Mouse (Mus musculus): ENCODE results near the gene Rbfox3. TPM values are rescaled to one million over a fixed set of nuclear protein-coding genes. Genes with fewer than 3 reads are reported as not detected.

Gene Rbfox3
- total and polyA plus RNA-seq, 3 experiments, result not detected

- no peak overlapping the region for H3K27ac ChIP-seq (ENCODE audit: insufficient read depth, low read depth)
- H3K9me3 ChIP-seq (replicated peaks; ENCODE audit: low read length), result no peaks in the 10 kb centered on the region
- in situ Hi-C loops (cut with MboI; ENCODE audit: low pct_ligation_motif_present, low pct_unique_long_range_greater_than_20kb, low sequenced_read_pairs), result no loop called here
- no peak overlapping the region for H3K4me3 ChIP-seq (replicated peaks in 1 of 3; ENCODE audit: low read depth in 2 of 3, low read length in 2 of 3, poor library complexity in 1 of 3)
- peaks cover 94% of the 10 kb centered on the region for H3K27me3 ChIP-seq (replicated peaks)
- no peaks in the 10 kb centered on the region for H3K79me2 ChIP-seq (replicated peaks; ENCODE audit: control insufficient read depth, extremely low read depth, insufficient read depth, poor library complexity, severe bottlenecking)
- H3K36me3 ChIP-seq (replicated peaks in 1 of 2; ENCODE audit: control insufficient read depth in 1 of 2, insufficient read depth in 1 of 2, low read length in 1 of 2), result no peaks in the 10 kb centered on the region
- H3K4me1 ChIP-seq (ENCODE audit: control insufficient read depth in 1 of 2, insufficient read depth in 2 of 2), result peaks cover 5 to 10% of the 10 kb centered on the region in 2 experiments; a peak in 3 of 4 replicates
- no peak for TF ChIP-seq E2F4 (IDR thresholded peaks at IDR 0.05; ENCODE audit: insufficient replicate concordance, low read depth, low read length)
- no peak for DNase-seq (ENCODE audit: extremely low read depth)
- no peak overlapping the region for H3K4me2 ChIP-seq (ENCODE audit: insufficient read depth, low read depth, poor library complexity, severe bottlenecking)
- dilution Hi-C loops (cut with MboI; ENCODE audit: extremely low pct_ligation_motif_present, extremely low pct_unique_long_range_greater_than_20kb, low sequenced_read_pairs), result no loop called here
- no peak overlapping the region for H3K9ac ChIP-seq (ENCODE audit: insufficient read depth, low read depth)
These were observed 359.7 kb downstream of the Rbfox3 start for GRCm38 (mm10) chr11:118551705-118552104.

GRCm38 (mm10) chr11:118550773-118551520 is 360.4 kb downstream of the Rbfox3 start:
- TF ChIP-seq CHD2 (IDR thresholded peaks at IDR 0.05; ENCODE audit: low read length) (peak; percentile 62), JUND (conservative IDR thresholded peaks at IDR 0.05; ENCODE audit: low read depth, low read length) (no peak)
- in situ Hi-C loops (cut with MboI; ENCODE audit: low pct_ligation_motif_present, low pct_unique_long_range_greater_than_20kb, low sequenced_read_pairs) (no loop called here), dilution Hi-C loops (cut with MboI; ENCODE audit: extremely low pct_ligation_motif_present, extremely low pct_unique_long_range_greater_than_20kb, low sequenced_read_pairs) (no loop called here)
- no peak overlapping the region for H3K4me3 ChIP-seq (replicated peaks in 1 of 3; ENCODE audit: low read depth in 2 of 3, low read length in 2 of 3, poor library complexity in 1 of 3)
- H3K9ac ChIP-seq (ENCODE audit: insufficient read depth, low read depth), result no peak overlapping the region
- DNase-seq (ENCODE audit: extremely low read depth), result peak; percentile 16
- peak overlapping the region; percentile 39; the same call in 1 of the 2 replicates for H3K4me2 ChIP-seq (ENCODE audit: insufficient read depth, low read depth, poor library complexity, severe bottlenecking)
- no peaks in the 10 kb centered on the region for H3K9me3 ChIP-seq (replicated peaks; ENCODE audit: low read length)
- H3K36me3 ChIP-seq (replicated peaks in 1 of 2; ENCODE audit: control insufficient read depth in 1 of 2, insufficient read depth in 1 of 2, low read length in 1 of 2), result no peaks in the 10 kb centered on the region
- no peaks in the 10 kb centered on the region for H3K79me2 ChIP-seq (replicated peaks; ENCODE audit: control insufficient read depth, extremely low read depth, insufficient read depth, poor library complexity, severe bottlenecking)
- peaks cover 96% of the 10 kb centered on the region for H3K27me3 ChIP-seq (replicated peaks)
- no peak overlapping the region for H3K27ac ChIP-seq (ENCODE audit: insufficient read depth, low read depth)
- H3K4me1 ChIP-seq (ENCODE audit: control insufficient read depth in 1 of 2, insufficient read depth in 2 of 2), result peaks cover 5 to 10% of the 10 kb centered on the region in 2 experiments; a peak in 3 of 4 replicates

DNA sequence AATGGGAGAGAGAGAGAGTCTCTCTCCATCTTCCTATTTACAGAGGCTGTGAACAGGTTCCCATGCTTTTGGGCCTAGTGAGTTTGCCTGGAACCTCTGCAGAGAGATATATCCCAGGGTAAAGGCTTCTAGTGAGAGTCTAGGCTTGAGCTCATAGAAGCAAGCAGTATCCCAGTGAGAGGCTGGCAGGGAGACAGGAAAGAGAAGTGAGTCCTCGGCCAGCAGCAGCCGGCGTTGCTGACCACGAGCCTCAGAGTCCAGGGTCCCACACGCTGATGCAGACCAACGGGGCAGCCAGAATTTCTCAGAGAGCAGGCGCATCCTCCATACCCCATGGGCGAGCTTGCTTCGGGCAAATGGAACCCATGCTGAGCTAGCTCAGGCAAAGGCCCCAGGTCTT is 363.2 kb downstream of the Rbfox3 start:
- H3K4me2 ChIP-seq (ENCODE audit: insufficient read depth, low read depth, poor library complexity, severe bottlenecking), result no peak overlapping the region
- no peaks in the 10 kb centered on the region for H3K36me3 ChIP-seq (replicated peaks in 1 of 2; ENCODE audit: control insufficient read depth in 1 of 2, insufficient read depth in 1 of 2, low read length in 1 of 2)
- H3K27me3 ChIP-seq (replicated peaks), result peaks cover 92% of the 10 kb centered on the region
- no peak for DNase-seq (ENCODE audit: extremely low read depth)
- H3K4me1 ChIP-seq (ENCODE audit: control insufficient read depth in 1 of 2, insufficient read depth in 2 of 2), result peaks cover 5 to 10% of the 10 kb centered on the region in 2 experiments; a peak in 3 of 4 replicates
- in situ Hi-C loops (cut with MboI; ENCODE audit: low pct_ligation_motif_present, low pct_unique_long_range_greater_than_20kb, low sequenced_read_pairs), result no loop called here
- H3K9me3 ChIP-seq (replicated peaks; ENCODE audit: low read length), result no peaks in the 10 kb centered on the region
- H3K79me2 ChIP-seq (replicated peaks; ENCODE audit: control insufficient read depth, extremely low read depth, insufficient read depth, poor library complexity, severe bottlenecking), result no peaks in the 10 kb centered on the region
- H3K27ac ChIP-seq (ENCODE audit: insufficient read depth, low read depth), result no peak overlapping the region
- no peak overlapping the region for H3K4me3 ChIP-seq (replicated peaks in 1 of 3; ENCODE audit: low read depth in 2 of 3, low read length in 2 of 3, poor library complexity in 1 of 3)
- no peak overlapping the region for H3K9ac ChIP-seq (ENCODE audit: insufficient read depth, low read depth)
- dilution Hi-C loops (cut with MboI; ENCODE audit: extremely low pct_ligation_motif_present, extremely low pct_unique_long_range_greater_than_20kb, low sequenced_read_pairs), result no loop called here
- TF ChIP-seq CHD1 (IDR thresholded peaks at IDR 0.05; ENCODE audit: low read depth, low read length), result no peak
- no peak for TF ChIP-seq CTCF (conservative IDR thresholded peaks at IDR 0.05 in 1 of 2, IDR thresholded peaks at IDR 0.05 in 1 of 2; ENCODE audit: low read depth in 2 of 2, low read length in 2 of 2)
- TF ChIP-seq BHLHE40 (IDR thresholded peaks at IDR 0.05; ENCODE audit: low read depth, low read length), result no peak
- no peak for TF ChIP-seq IRF4 (IDR thresholded peaks at IDR 0.05; ENCODE audit: low read depth, low read length)
- TF ChIP-seq ZMIZ1 (IDR thresholded peaks at IDR 0.05; ENCODE audit: low read depth, low read length), result no peak
- TF ChIP-seq MAZ (IDR thresholded peaks at IDR 0.05; ENCODE audit: low read depth, low read length), result no peak
- no peak for TF ChIP-seq SMC3 (IDR thresholded peaks at IDR 0.05; ENCODE audit: low read depth, low read length)
- TF ChIP-seq NRF1 (IDR thresholded peaks at IDR 0.05; ENCODE audit: low read depth, low read length), result no peak
- TF ChIP-seq ZC3H11A (IDR thresholded peaks at IDR 0.05; ENCODE audit: low read depth, low read length), result no peak
- no peak for TF ChIP-seq TBP (conservative IDR thresholded peaks at IDR 0.05; ENCODE audit: low read depth, low read length)
- no peak for TF ChIP-seq TCF12 (IDR thresholded peaks at IDR 0.05; ENCODE audit: low read depth, low read length)
- no peak for TF ChIP-seq RCOR1 (conservative IDR thresholded peaks at IDR 0.05; ENCODE audit: low read depth, low read length)
- no peak for TF ChIP-seq E2F4 (IDR thresholded peaks at IDR 0.05; ENCODE audit: insufficient replicate concordance, low read depth, low read length)

Measured in CH12.LX (cell line).